Mouse (Mus musculus) midbrain, postnatal 0 days (tissue): Measurements from ENCODE around the gene Fmnl1. TPM values are rescaled to one million over a fixed set of nuclear protein-coding genes. Genes with fewer than 3 reads are reported as not detected.
"Not testable (repeated sequence)": the region's sequence is repeated elsewhere in the genome, so short reads cannot be mapped to it uniquely, and the experiment has no call there.

Experiments
- ATAC-seq: fragments of 200-750 bp; cut with Nextera tagmentation; 2 replicates; pipeline ENCODE4 v1.8.0; 2017; ENCODE audit warnings: moderate number of reproducible peaks, mild to moderate bottlenecking, moderate TSS enrichment, moderate library complexity; ENCODE audit not compliant: low FRiP score
- DNase-seq: peaks from one replicate; pipeline ENCODE4 v3.0.0-alpha.2; 2015; ENCODE audit warnings: low spot score
- H3K27ac ChIP-seq: fragments of 300-500 bp; sonication (generic); 2 replicates; pipeline ENCODE4 v1.5.1; 2014; ENCODE audit warnings: low read depth, mild to moderate bottlenecking, low read length, mixed read lengths
- H3K27me3 ChIP-seq: fragments of 300-500 bp; sonication (generic); 2 replicates; pipeline ENCODE4 v1.6.1; 2014; ENCODE audit warnings: low read length, control low read depth, mixed read lengths; ENCODE audit not compliant: insufficient read depth
- H3K36me3 ChIP-seq: fragments of 300-500 bp; sonication (generic); 2 replicates; pipeline ENCODE4 v1.6.1; 2014; ENCODE audit warnings: low read length, control low read depth, mixed read lengths; ENCODE audit not compliant: insufficient read depth
- H3K4me1 ChIP-seq: fragments of 300-500 bp; sonication (generic); 2 replicates; pipeline ENCODE4 v1.6.1; 2014; ENCODE audit warnings: mild to moderate bottlenecking, control low read depth, antibody characterized with exemption, low read length, mixed read lengths; ENCODE audit not compliant: insufficient read depth
- H3K4me2 ChIP-seq: fragments of 300-500 bp; sonication (generic); 2 replicates; pipeline ENCODE4 v1.6.1; 2014; ENCODE audit warnings: low read depth, mild to moderate bottlenecking, low read length, mixed read lengths; ENCODE audit not compliant: poor library complexity, severe bottlenecking
- H3K4me3 ChIP-seq: fragments of 300-500 bp; sonication (generic); 2 replicates; pipeline ENCODE4 v1.5.1; 2014; ENCODE audit warnings: low read depth, mild to moderate bottlenecking, low read length, moderate library complexity
- H3K9ac ChIP-seq: fragments of 300-500 bp; sonication (generic); replicated peaks from 2 replicates; pipeline ENCODE4 v1.6.1; 2014; ENCODE audit warnings: mild to moderate bottlenecking, low read length, moderate library complexity, mixed read lengths; ENCODE audit not compliant: poor library complexity, severe bottlenecking
- H3K9me3 ChIP-seq: fragments of 300-500 bp; sonication (generic); 2 replicates; pipeline ENCODE4 v1.6.1; 2016; ENCODE audit warnings: low read length, control low read depth
- CTCF ChIP-seq: IDR thresholded peaks from 2 replicates; pipeline ENCODE4 v1.5.1; 2016; ENCODE audit warnings: antibody characterized with exemption, mild to moderate bottlenecking
- WGBS: fragments of 180-500 bp; shearing (Covaris S2); extraction: QIAGEN DNeasy Blood & Tissue Kit; methylation state at CpG from one replicate; pipeline ENCODE4 v1.1.7; 2014; 5-methylcytosine and 5-hydroxymethylcytosine counted together
- polyA plus RNA-seq: library from polyadenylated mRNA; unstranded; fragments of >200 nt; fragmentation: Nextera tagmentation; extraction: Ambion mirVana; gene quantifications from 2 replicates; pipeline ENCODE4 v1.2.1, GENCODE M21; 2015
- total RNA-seq: library from RNA; depleted of rRNA; stranded (reverse); fragments of >200 nt; gene quantifications from 2 replicates; pipeline ENCODE4 v1.2.3, GENCODE M21; 2014

The Fmnl1 gene
- total and polyA plus RNA-seq, 2 experiments from 2014 or later, result 9.5 to 14.3 TPM

GRCm38 (mm10) chr11:103218517-103218901 is 47.6 kb downstream of the Fmnl1 start:
- Histone ChIP-seq H3K9ac (peak overlapping the region; percentile 64), H3K4me3 (peak overlapping the region; percentile 58), H3K9me3 (no peaks in the 10 kb centered on the region), H3K27me3 (no peaks in the 10 kb centered on the region), H3K4me2 (peak overlapping the region; percentile 96), H3K27ac (peak overlapping the region; percentile 62), H3K4me1 (no peaks in the 10 kb centered on the region; the same call in 1 of the 2 replicates), H3K36me3 (peaks cover 18% of the 10 kb centered on the region)
- peak; percentile 52 for ATAC-seq
- 28% methylated on average over 6 of the region's 6 CpGs for WGBS
- no peak for DNase-seq
- TF ChIP-seq CTCF, result no peak

GRCm38 (mm10) chr11:103219259-103219658 is 48.4 kb downstream of the Fmnl1 start:
- ATAC-seq (no peak), DNase-seq (no peak)
- Histone ChIP-seq H3K4me2 (no peak overlapping the region), H3K27me3 (no peaks in the 10 kb centered on the region), H3K9me3 (no peaks in the 10 kb centered on the region), H3K4me1 (no peaks in the 10 kb centered on the region; the same call in 1 of the 2 replicates), H3K9ac (no peak overlapping the region), H3K4me3 (no peak overlapping the region), H3K36me3 (peaks cover 25% of the 10 kb centered on the region), H3K27ac (no peak overlapping the region)
- no peak for TF ChIP-seq CTCF
- 93% methylated on average over 5 of the region's 5 CpGs for WGBS

- H3K4me3 ChIP-seq, result no peak overlapping the region
- TF ChIP-seq CTCF, result no peak
- no peak for DNase-seq
- H3K4me1 ChIP-seq, result no peaks in the 10 kb centered on the region; the same call in 1 of the 2 replicates
- no peak overlapping the region for H3K9ac ChIP-seq
- no peaks in the 10 kb centered on the region for H3K27me3 ChIP-seq
- WGBS, result 78% methylated on average over 4 of the region's 4 CpGs
- H3K4me2 ChIP-seq, result no peak overlapping the region
- ATAC-seq, result no peak
- H3K9me3 ChIP-seq, result no peaks in the 10 kb centered on the region
- no peak overlapping the region for H3K27ac ChIP-seq
- peaks cover 30% of the 10 kb centered on the region for H3K36me3 ChIP-seq
These were observed 49.1 kb downstream of the Fmnl1 start for GRCm38 (mm10) chr11:103219995-103220394.

GRCm38 (mm10) chr11:103221437-103221836 is 50.5 kb downstream of the Fmnl1 start:
- Histone ChIP-seq H3K4me1 (no peaks in the 10 kb centered on the region; the same call in 1 of the 2 replicates), H3K9me3 (no peaks in the 10 kb centered on the region), H3K27ac (no peak overlapping the region), H3K4me2 (no peak overlapping the region), H3K4me3 (no peak overlapping the region), H3K36me3 (peaks cover 37% of the 10 kb centered on the region), H3K9ac (no peak overlapping the region), H3K27me3 (no peaks in the 10 kb centered on the region)
- DNase-seq, result no peak
- no peak for ATAC-seq
- TF ChIP-seq CTCF, result no peak
- WGBS, result 94% methylated on average over 6 of the region's 6 CpGs

GRCm38 (mm10) chr11:103222718-103223117 is 51.8 kb downstream of the Fmnl1 start:
- not testable (repeated sequence) for H3K4me1 ChIP-seq, DNase-seq, H3K9ac ChIP-seq, H3K27ac ChIP-seq, H3K27me3 ChIP-seq, H3K4me2 ChIP-seq, ATAC-seq, H3K4me3 ChIP-seq, H3K9me3 ChIP-seq
- 95% methylated on average over 4 of the region's 4 CpGs for WGBS
- peaks cover 49% of the 10 kb centered on the region for H3K36me3 ChIP-seq

GRCm38 (mm10) chr11:103223444-103223843 is 52.5 kb downstream of the Fmnl1 start:
- Histone ChIP-seq H3K27me3 (no peaks in the 10 kb centered on the region), H3K4me3 (no peak overlapping the region), H3K4me1 (no peaks in the 10 kb centered on the region; the same call in 1 of the 2 replicates), H3K4me2 (no peak overlapping the region), H3K9me3 (no peaks in the 10 kb centered on the region), H3K9ac (no peak overlapping the region), H3K36me3 (peaks cover 49% of the 10 kb centered on the region), H3K27ac (no peak overlapping the region)
- no peak for DNase-seq
- TF ChIP-seq CTCF, result no peak
- WGBS, result 86% methylated on average over 10 of the region's 10 CpGs
- ATAC-seq, result no peak
